Mouse (Mus musculus) stomach, postnatal 0 days (tissue): ENCODE data around the gene Mms19.

Experiments
- CTCF ChIP-seq: IDR thresholded peaks from 2 replicates; pipeline ENCODE4 v1.5.1; 2016; ENCODE audit warnings: antibody characterized with exemption, low read depth, mild to moderate bottlenecking, moderate library complexity
- EP300 ChIP-seq: optimal IDR thresholded peaks from 2 replicates; pipeline ENCODE3; 2016; ENCODE audit warnings: antibody characterized with exemption

GRCm38 (mm10) chr19:41987206-41987605 is 6.2 kb upstream of the Mms19 start:
- TF ChIP-seq CTCF (no peak), EP300 (no peak)
